8 mouse cellular contexts compared by ENCODE assay signal in the genomic region with DNA sequence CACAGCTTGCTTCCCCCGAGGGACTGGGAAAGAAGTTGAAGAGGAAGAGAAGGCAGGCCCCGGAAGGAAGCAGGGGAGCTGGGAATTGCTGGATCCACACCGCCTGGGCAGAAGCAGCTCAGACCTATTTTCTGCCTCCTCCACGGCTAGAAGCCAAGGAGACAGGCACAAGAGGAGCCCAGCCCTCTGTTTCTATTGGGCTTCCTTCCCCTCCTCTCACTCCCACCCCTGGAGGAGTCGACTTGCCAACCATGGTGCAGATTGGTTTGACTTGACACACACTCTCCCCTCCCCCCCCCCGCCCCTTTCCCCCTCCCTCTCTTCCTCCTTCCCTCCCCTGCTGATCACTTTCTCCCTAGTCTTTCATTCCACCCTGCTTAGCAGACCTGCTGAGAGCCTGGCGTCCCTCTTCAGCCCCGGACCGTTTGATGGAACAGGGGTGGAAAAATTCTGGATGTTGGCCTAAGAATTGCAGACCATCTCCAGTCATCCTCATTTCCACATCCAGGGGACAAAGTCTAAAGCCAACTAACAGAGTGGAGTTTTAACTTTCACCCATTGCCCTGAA. TPM values are rescaled to one million over a fixed set of nuclear protein-coding genes. Genes with fewer than 3 reads are reported as not detected.
DNase-seq lines count a peak whose midpoint lies in the region; ATAC-seq lines count a peak whose summit lies in the region.

No protein-coding gene starts in this region.

- peak; percentile 37; the same call in 1 of the 2 replicates for ATAC-seq in liver, embryonic 16.5 days (ENCODE audit: low read depth)
- peak; percentile 57; the same call in 1 of the 2 replicates for ATAC-seq in neural tube, embryonic 15.5 days (ENCODE audit: low FRiP score)

- 0 out of 2 replicates have a peak overlapping the region, but pooled peaks have one; percentile 41 for H3K9ac ChIP-seq in liver, embryonic 16.5 days (ENCODE audit: low read depth, low read length)
- no peak overlapping the region for H3K9ac ChIP-seq in neural tube, embryonic 15.5 days (replicated peaks)

- WGBS in heart, embryonic 10.5 days = 4% methylated on average over 9 of the region's 9 CpGs
- whole genome bisulfite sequencing in liver, embryonic 16.5 days (ENCODE audit: insufficient replicate concordance) = 7% methylated on average over 9 of the region's 9 CpGs
- 1% methylated on average over 9 of the region's 9 CpGs for WGBS in neural tube, embryonic 15.5 days

- 0 out of 2 replicates have a peak overlapping the region, but pooled peaks have one; percentile 15 for H3K4me3 ChIP-seq in heart, embryonic 10.5 days
- peak overlapping the region; percentile 15 for H3K4me3 ChIP-seq in liver, embryonic 16.5 days (ENCODE audit: low read depth, low read length)
- H3K4me3 ChIP-seq in neural tube, embryonic 15.5 days (replicated peaks) = no peak overlapping the region

- peak; percentile 44 for DNase-seq in layer of hippocampus, adult 9-11 months
- DNase-seq in layer of hippocampus, adult 8-10 months (ENCODE audit: low spot score in 2 of 2) = no peak
- DNase-seq in embryo, embryonic 9.5 days (ENCODE audit: extremely low spot score) = peak; percentile 64
- DNase-seq in heart, embryonic 10.5 days (ENCODE audit: low spot score) = peak; percentile 87
- DNase-seq in kidney, adult 18-20 months = peak; percentile 59
- DNase-seq in B cell, adult 2 months = no peak

- H3K4me2 ChIP-seq in liver, embryonic 16.5 days (ENCODE audit: low read depth, low read length) = peak overlapping the region; percentile 33
- peak overlapping the region; percentile 37 for H3K4me2 ChIP-seq in neural tube, embryonic 15.5 days

- peaks cover 68% of the 10 kb centered on the region for H3K4me1 ChIP-seq in heart, embryonic 10.5 days
- H3K4me1 ChIP-seq in liver, embryonic 16.5 days (ENCODE audit: control insufficient read depth, low read depth, low read length) = peaks cover 31% of the 10 kb centered on the region
- H3K4me1 ChIP-seq in neural tube, embryonic 15.5 days = peaks cover 25% of the 10 kb centered on the region

- H3K9me3 ChIP-seq in heart, embryonic 10.5 days = no peaks in the 10 kb centered on the region
- H3K9me3 ChIP-seq in liver, embryonic 16.5 days (replicated peaks; ENCODE audit: control insufficient read depth, low read length) = no peaks in the 10 kb centered on the region
- H3K9me3 ChIP-seq in neural tube, embryonic 15.5 days (replicated peaks) = no peaks in the 10 kb centered on the region

- peak overlapping the region; percentile 85 for H3K27ac ChIP-seq in heart, embryonic 10.5 days
- peak overlapping the region; percentile 84 for H3K27ac ChIP-seq in liver, embryonic 16.5 days (ENCODE audit: low read length)
- peak overlapping the region; percentile 72 for H3K27ac ChIP-seq in neural tube, embryonic 15.5 days (replicated peaks)

- peaks cover 13% of the 10 kb centered on the region; the same call in 1 of the 2 replicates for H3K27me3 ChIP-seq in heart, embryonic 10.5 days (ENCODE audit: insufficient read depth, poor library complexity, severe bottlenecking)
- H3K27me3 ChIP-seq in liver, embryonic 16.5 days (ENCODE audit: control insufficient read depth, insufficient read depth, low read depth, low read length) = no peaks in the 10 kb centered on the region
- H3K27me3 ChIP-seq in neural tube, embryonic 15.5 days (replicated peaks) = no peaks in the 10 kb centered on the region; the same call in 1 of the 2 replicates

- H3K36me3 ChIP-seq in heart, embryonic 10.5 days = no peaks in the 10 kb centered on the region
- H3K36me3 ChIP-seq in liver, embryonic 16.5 days (ENCODE audit: control insufficient read depth, insufficient read depth) = no peaks in the 10 kb centered on the region
- H3K36me3 ChIP-seq in neural tube, embryonic 15.5 days = no peaks in the 10 kb centered on the region

RNA-seq across cellular contexts. Expression of gene Ldha, which starts 3.1 kb away (rescaled TPM):
- total RNA-seq in layer of hippocampus, adult 8-10 months (2022) = 100 to 1,000 TPM; 286 to 315 (median 301) TPM
- 4,161 and 4,393 TPM in 2 replicates for polyA plus RNA-seq in heart, embryonic 10.5 days (2016; fragmentation: Nextera tagmentation; extraction: Ambion mirVana)
- polyA plus RNA-seq in liver, embryonic 16.5 days (2015; fragmentation: Nextera tagmentation; extraction: Ambion mirVana) = 2,014 and 2,183 TPM in 2 replicates
- polyA plus RNA-seq in neural tube, embryonic 15.5 days (2015; fragmentation: Nextera tagmentation; extraction: Ambion mirVana) = 638 and 911 TPM in 2 replicates

RNA-seq across cellular contexts. Expression of gene Ldhc, which starts 22.8 kb away (rescaled TPM):
- not detected for total RNA-seq in layer of hippocampus, adult 8-10 months (2022)
- 0.13 TPM in 1 of 2 replicates, not detected in the other for polyA plus RNA-seq in heart, embryonic 10.5 days (2016; fragmentation: Nextera tagmentation; extraction: Ambion mirVana)
- polyA plus RNA-seq in liver, embryonic 16.5 days (2015; fragmentation: Nextera tagmentation; extraction: Ambion mirVana) = 0.17 and 0.26 TPM in 2 replicates
- 0.13 and 0.28 TPM in 2 replicates for polyA plus RNA-seq in neural tube, embryonic 15.5 days (2015; fragmentation: Nextera tagmentation; extraction: Ambion mirVana)

RNA-seq across cellular contexts. Expression of gene Gtf2h1, which starts 42.3 kb away (rescaled TPM):
- 10 to 100 TPM; 34.4 to 40.6 (median 36.0) TPM for total RNA-seq in layer of hippocampus, adult 8-10 months (2022)
- polyA plus RNA-seq in heart, embryonic 10.5 days (2016; fragmentation: Nextera tagmentation; extraction: Ambion mirVana) = 40.6 and 45.1 TPM in 2 replicates
- 22.7 and 26.1 TPM in 2 replicates for polyA plus RNA-seq in liver, embryonic 16.5 days (2015; fragmentation: Nextera tagmentation; extraction: Ambion mirVana)
- 37.0 and 40.9 TPM in 2 replicates for polyA plus RNA-seq in neural tube, embryonic 15.5 days (2015; fragmentation: Nextera tagmentation; extraction: Ambion mirVana)

RNA-seq across cellular contexts. Expression of gene Hps5, which starts 42.3 kb away (rescaled TPM):
- 10 to 100 TPM; 15.9 to 22.1 (median 17.5) TPM for total RNA-seq in layer of hippocampus, adult 8-10 months (2022)
- 13.9 and 14.5 TPM in 2 replicates for polyA plus RNA-seq in heart, embryonic 10.5 days (2016; fragmentation: Nextera tagmentation; extraction: Ambion mirVana)
- polyA plus RNA-seq in liver, embryonic 16.5 days (2015; fragmentation: Nextera tagmentation; extraction: Ambion mirVana) = 7.2 and 7.4 TPM in 2 replicates
- polyA plus RNA-seq in neural tube, embryonic 15.5 days (2015; fragmentation: Nextera tagmentation; extraction: Ambion mirVana) = 14.9 and 15.8 TPM in 2 replicates

Comparison
In these comparisons a context has a peak if more than half of its experiments do, and no peak if none do; other contexts are left out.
1. DNase-seq: peak in layer of hippocampus, adult 9-11 months (single experiment), embryo, embryonic 9.5 days (single experiment), heart, embryonic 10.5 days (single experiment) and kidney, adult 18-20 months (single experiment); none in layer of hippocampus, adult 8-10 months (0 of 2) and B cell, adult 2 months (0 of 2).
2. Peak in every context shown above with its lines, with median percentiles within 50 percentile points of each other: H3K27ac ChIP-seq.